Mouse (Mus musculus) liver, adult 2 months (tissue): Measurements from ENCODE around the gene Gm10354.
"Not testable (repeated sequence)": the region's sequence is repeated elsewhere in the genome, so short reads cannot be mapped to it uniquely, and the experiment has no call there.

Source experiments
- CTCF ChIP-seq: fragments of 200-500 bp; IDR thresholded peaks from 2 replicates; pipeline ENCODE4 v1.5.1; 2011; ENCODE audit warnings: low read depth, low read length, control low read depth
- POLR2A ChIP-seq: fragments of 200-500 bp; IDR thresholded peaks from 2 replicates; pipeline ENCODE4 v1.6.1; 2011; ENCODE audit warnings: low read length, control low read depth; ENCODE audit not compliant: insufficient read depth; ENCODE audit errors: extremely low read depth

- TF ChIP-seq CTCF, POLR2A: not testable (repeated sequence)
These were observed 26.9 kb downstream of the Gm10354 start for GRCm38 (mm10) chr5:14951822-14952221.
